ENCODE assay signal across 12 mouse cellular contexts in genomic region chr3:31107674-31108073, GRCm38 (mm10). TPM values are rescaled to one million over a fixed set of nuclear protein-coding genes. Genes with fewer than 3 reads are reported as not detected.
DNase-seq lines count a peak whose midpoint lies in the region; ATAC-seq and TF ChIP-seq lines count a peak whose summit lies in the region.
"Had no signal": no experiment of that assay in that cellular context is flagged by ENCODE, and none has a peak within 500 bp of the region (broad histone marks: within the 10 kb centered on the region; RNA-seq: fewer than 3 reads in every experiment).

No protein-coding gene starts in this region.

- peak; percentile 33; the same call in 1 of the 2 replicates for ATAC-seq in neural tube, embryonic 13.5 days (ENCODE audit: low read depth)

- no peak overlapping the region for H3K4me2 ChIP-seq in neural tube, embryonic 13.5 days
- H3K4me2 ChIP-seq: kidney, embryonic 15.5 days; limb, embryonic 13.5 days had no signal

- TF ChIP-seq CTCF in heart, adult 2 months (IDR thresholded peaks at IDR 0.05), result no peak

- TF ChIP-seq POLR2A in heart, adult 2 months (IDR thresholded peaks at IDR 0.05; ENCODE audit: insufficient read depth, low read depth, low read length), result no peak

- peaks cover 9% of the 10 kb centered on the region for H3K36me3 ChIP-seq in heart, adult 2 months (ENCODE audit: control insufficient read depth, insufficient read depth, low read length)
- H3K36me3 ChIP-seq in neural tube, embryonic 13.5 days, result no peaks in the 10 kb centered on the region

- H3K9ac ChIP-seq in heart, adult 2 months (ENCODE audit: low read depth, low read length), result no peak overlapping the region
- no peak overlapping the region for H3K9ac ChIP-seq in neural tube, embryonic 13.5 days
- H3K9ac ChIP-seq: kidney, embryonic 15.5 days; limb, embryonic 13.5 days had no signal

- H3K9me3 ChIP-seq in neural tube, embryonic 13.5 days, result no peaks in the 10 kb centered on the region
- H3K9me3 ChIP-seq: kidney, embryonic 15.5 days; limb, embryonic 13.5 days; megakaryocyte, embryonic 14.5 days had no signal

- H3K27ac ChIP-seq in heart, adult 2 months, result no peak overlapping the region
- H3K27ac ChIP-seq in neural tube, embryonic 13.5 days (replicated peaks), result peak overlapping the region; percentile 14
- H3K27ac ChIP-seq: kidney, embryonic 15.5 days; limb, embryonic 13.5 days had no signal

- peaks cover 3% of the 10 kb centered on the region for H3K79me2 ChIP-seq in heart, adult 2 months (replicated peaks; ENCODE audit: control insufficient read depth, insufficient read depth, low read length)

- peaks cover 11% of the 10 kb centered on the region for H3K4me1 ChIP-seq in heart, adult 2 months (ENCODE audit: control insufficient read depth, insufficient read depth, low read length)
- H3K4me1 ChIP-seq in neural tube, embryonic 13.5 days (replicated peaks), result peaks cover 56% of the 10 kb centered on the region

- intact Hi-C loops in heart, adult 2 months (cut with DNase I), result no loop called here
- intact Hi-C loops in heart, postnatal 25 days (cut with DNase I), result no loop called here
- intact Hi-C loops in left cerebral cortex, postnatal 36 days (cut with DNase I), result no loop called here

- TF ChIP-seq EP300 in heart, adult 2 months (IDR thresholded peaks at IDR 0.05; ENCODE audit: insufficient read depth, low read depth, low read length), result no peak

- H3K4me3 ChIP-seq in heart, adult 2 months, result no peak overlapping the region
- H3K4me3 ChIP-seq in neural tube, embryonic 13.5 days, result no peak overlapping the region
- H3K4me3 ChIP-seq: kidney, embryonic 15.5 days; limb, embryonic 13.5 days; megakaryocyte, embryonic 14.5 days had no signal

- DNase-seq in adrenal gland, postnatal 14 days, result peak; percentile 34
- DNase-seq in adrenal gland, adult 8-10 months, result no peak
- DNase-seq in heart, adult 2 months, result peak; percentile 30 to 40
- no peak for DNase-seq in heart, postnatal 25 days (ENCODE audit: low spot score)
- no peak for DNase-seq in neural tube, embryonic 10.5 days (ENCODE audit: extremely low spot score, low spot score)
- peak; percentile 40 for DNase-seq in skeletal muscle tissue, adult 2 months (ENCODE audit: low read depth, low spot score)
- no peak for DNase-seq in left cerebral cortex, postnatal 36 days (ENCODE audit: low spot score in 2 of 2)
- DNase-seq: thymus, adult 18-20 months had no signal

- no peaks in the 10 kb centered on the region for H3K27me3 ChIP-seq in heart, adult 2 months (ENCODE audit: control insufficient read depth, insufficient read depth, low read length)
- H3K27me3 ChIP-seq in neural tube, embryonic 13.5 days, result no peaks in the 10 kb centered on the region
- H3K27me3 ChIP-seq: kidney, embryonic 15.5 days; limb, embryonic 13.5 days; megakaryocyte, embryonic 14.5 days had no signal

- WGBS in heart, adult 2 months, result 38% methylated on average over 4 of the region's 4 CpGs
- 81% methylated on average over 4 of the region's 4 CpGs for WGBS in neural tube, embryonic 13.5 days

RNA-seq across cellular contexts. Expression of gene Skil, which starts 12.8 kb away (rescaled TPM):
- 48.4 and 54.3 TPM in 2 replicates for total RNA-seq in adrenal gland, postnatal 14 days (2021)
- 10 to 100 TPM; 29.2 to 39.4 (median 34.0) TPM for total RNA-seq in adrenal gland, adult 8-10 months (2022)
- 10 to 100 TPM; 14.2 to 15.4 TPM for total RNA-seq in heart, adult 2 months (2021)
- polyA plus RNA-seq in heart, adult 2 months (2012; rRNA removed), result 8.0 and 13.8 TPM in 2 replicates
- total RNA-seq in heart, postnatal 25 days (2021), result 10 to 100 TPM; 14.2 to 17.6 TPM
- polyA plus RNA-seq in neural tube, embryonic 13.5 days (2015; fragmentation: Nextera tagmentation; extraction: Ambion mirVana), result 29.9 and 35.3 TPM in 2 replicates
- total RNA-seq in left cerebral cortex, postnatal 36 days (2021), result 10 to 100 TPM; 59.6 to 59.7 TPM

RNA-seq across cellular contexts. Expression of gene Cldn11, which starts 42.0 kb away (rescaled TPM):
- total RNA-seq in adrenal gland, postnatal 14 days (2021), result 11.9 and 12.2 TPM in 2 replicates
- total RNA-seq in adrenal gland, adult 8-10 months (2022), result 10 to 100 TPM; 10.9 to 32.1 (median 18.4) TPM
- total RNA-seq in heart, adult 2 months (2021), result under 1 TPM; 0.57 to 0.68 TPM
- polyA plus RNA-seq in heart, adult 2 months (2012; rRNA removed), result 0.59 and 0.94 TPM in 2 replicates
- 1 to 10 TPM in 1 of 2 experiments, under 1 TPM in 1; 0.70 to 1.4 TPM for total RNA-seq in heart, postnatal 25 days (2021)
- 62.9 and 75.1 TPM in 2 replicates for polyA plus RNA-seq in neural tube, embryonic 13.5 days (2015; fragmentation: Nextera tagmentation; extraction: Ambion mirVana)
- 100 to 1,000 TPM; 132 to 218 TPM for total RNA-seq in left cerebral cortex, postnatal 36 days (2021)

Comparison
In these comparisons a context has a peak if more than half of its experiments do, and no peak if none do; other contexts are left out.
1. DNase-seq: peak in adrenal gland, postnatal 14 days (single experiment), heart, adult 2 months (2 of 2) and skeletal muscle tissue, adult 2 months (single experiment); none in adrenal gland, adult 8-10 months (single experiment), heart, postnatal 25 days (single experiment), neural tube, embryonic 10.5 days (single experiment) and left cerebral cortex, postnatal 36 days (0 of 2).
2. RNA of gene Cldn11, which starts 42.0 kb away (total RNA-seq): 132 to 218 TPM in left cerebral cortex, postnatal 36 days; 10.9 to 32.1 TPM in adrenal gland, adult 8-10 months, 11.9 to 12.2 TPM in adrenal gland, postnatal 14 days, 0.70 to 1.4 TPM in heart, postnatal 25 days and 0.57 to 0.68 TPM in heart, adult 2 months; every median in the first group is over 4 times any median in the second.